Mouse (Mus musculus) hindbrain, embryonic 16.5 days (tissue): Measurements from ENCODE around the gene Kif14. TPM values are rescaled to one million over a fixed set of nuclear protein-coding genes. Genes with fewer than 3 reads are reported as not detected.

ENCODE experiments used
- polyA plus RNA-seq: library from polyadenylated mRNA; unstranded; fragments of >200 nt; fragmentation: Nextera tagmentation; extraction: Ambion mirVana; gene quantifications from 2 replicates; pipeline ENCODE4 v1.2.1, GENCODE M21; 2015

The Kif14 gene
- polyA plus RNA-seq, 1 experiment from 2014 or later: 0.74 TPM

Other genes starting within 250 kb of the Kif14 start
- 2.6 TPM in 2 replicates for gene Inava, start 232.1 kb upstream of the Kif14 start, polyA plus RNA-seq
- gene Gpr25, start 205.5 kb upstream of the Kif14 start, polyA plus RNA-seq: 1.4 TPM in 2 replicates
- 23.6 and 25.8 TPM in 2 replicates for gene Camsap2, start 120.2 kb upstream of the Kif14 start, polyA plus RNA-seq
- gene Ddx59, start 51.1 kb upstream of the Kif14 start, polyA plus RNA-seq: 17.2 TPM in 2 replicates
- 16.3 and 20.1 TPM in 2 replicates for gene Zfp281, start 158.6 kb downstream of the Kif14 start, polyA plus RNA-seq